Comparison of ENCODE assay signal across 1 mouse cellular context in genomic region chr1:170855056-170855760, GRCm38 (mm10).
A peak's percentile ranks its signal among the peaks of the same experiment; 100 is the strongest.
TF ChIP-seq lines count a peak whose summit lies in the region.

No protein-coding gene starts in this region.

TF ChIP-seq in MEL, 35 proteins besides CTCF, POLR2A, EP300 and RAD21:
- TF ChIP-seq TAL1 (IDR thresholded peaks at IDR 0.05; ENCODE audit: low read length) (peak; percentile 91), GATA1 (IDR thresholded peaks at IDR 0.05; ENCODE audit: low read depth, low read length) (peak; percentile 61), NELFE (IDR thresholded peaks at IDR 0.05; ENCODE audit: low read depth, low read length) (no peak), ZC3H11A (IDR thresholded peaks at IDR 0.05; ENCODE audit: low read depth, low read length) (no peak), JUND (IDR thresholded peaks at IDR 0.05; ENCODE audit: low read depth, low read length) (no peak), SIN3A (IDR thresholded peaks at IDR 0.05; ENCODE audit: low read length) (peak; percentile 56), MAX (IDR thresholded peaks at IDR 0.05; ENCODE audit: low read length) (no peak), HCFC1 (IDR thresholded peaks at IDR 0.05; ENCODE audit: low read depth, low read length) (no peak), CHD2 (IDR thresholded peaks at IDR 0.05; ENCODE audit: low read length) (no peak), USF2 (IDR thresholded peaks at IDR 0.05; ENCODE audit: borderline replicate concordance in 1 of 2, insufficient read depth in 1 of 2, low read depth in 1 of 2, low read length in 2 of 2) (no peak), ZMIZ1 (IDR thresholded peaks at IDR 0.05; ENCODE audit: low read depth, low read length) (no peak), ZNF384 (IDR thresholded peaks at IDR 0.05; ENCODE audit: low read depth, low read length) (peak; percentile 87), KAT2A (conservative IDR thresholded peaks at IDR 0.05; ENCODE audit: low read depth, low read length) (no peak), MYC (IDR thresholded peaks at IDR 0.05; ENCODE audit: low read depth, low read length) (no peak), POLR2AphosphoS5 (IDR thresholded peaks at IDR 0.05; ENCODE audit: borderline replicate concordance, low read depth, low read length) (no peak), ETS1 (IDR thresholded peaks at IDR 0.05; ENCODE audit: low read depth, low read length) (peak; percentile 74), ZKSCAN1 (IDR thresholded peaks at IDR 0.05; ENCODE audit: low read depth, low read length) (no peak), TCF12 (IDR thresholded peaks at IDR 0.05; ENCODE audit: low read depth, low read length) (peak; percentile 84), MAZ (IDR thresholded peaks at IDR 0.05; ENCODE audit: low read depth, low read length) (no peak), GABPA (IDR thresholded peaks at IDR 0.05; ENCODE audit: low read depth, low read length) (no peak), MXI1 (IDR thresholded peaks at IDR 0.05; ENCODE audit: low read depth, low read length) (peak; percentile 65), MYB (IDR thresholded peaks at IDR 0.05; ENCODE audit: low read depth, low read length) (peak; percentile 39; the same call in 1 of the 2 replicates), ELF1 (IDR thresholded peaks at IDR 0.05; ENCODE audit: low read depth, low read length) (no peak)
